Mouse (Mus musculus): Measurements from ENCODE around the gene Ffar1. TPM values are rescaled to one million over a fixed set of nuclear protein-coding genes. Genes with fewer than 3 reads are reported as not detected.
"Not testable (repeated sequence)": the region's sequence is repeated elsewhere in the genome, so short reads cannot be mapped to it uniquely, and the experiment has no call there.

Gene Ffar1
- polyA plus RNA-seq, 1 experiment from 2014 or later = not detected

DNA sequence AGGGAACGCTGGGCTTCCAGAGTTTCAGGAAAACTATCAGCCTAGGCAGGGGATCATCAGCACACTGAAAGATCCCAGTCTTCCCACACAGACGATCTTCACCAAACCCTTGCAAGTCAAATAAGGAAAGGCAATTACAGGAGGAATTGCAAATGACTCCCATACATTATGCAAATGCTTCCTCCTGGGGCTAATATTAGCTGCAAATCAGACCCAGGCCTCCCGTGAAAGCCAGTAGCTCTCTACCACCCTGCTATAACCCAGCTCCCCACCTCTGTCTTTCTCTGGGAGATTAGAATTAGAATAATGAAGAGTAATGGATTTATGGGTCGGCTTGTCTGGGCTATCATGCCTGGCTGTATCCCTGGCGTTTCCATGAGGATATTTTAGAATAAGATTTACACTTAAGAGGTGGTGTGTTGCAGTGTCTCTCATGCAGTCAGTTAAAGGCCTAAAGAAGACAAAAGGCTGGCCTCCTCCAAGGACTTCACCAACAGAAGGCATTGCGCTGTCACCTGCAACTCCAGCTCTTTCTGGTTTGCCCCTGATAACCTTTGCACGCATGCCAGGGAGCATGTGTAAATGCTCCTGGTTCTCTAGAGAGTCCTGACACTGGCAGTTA lies 16.6 kb downstream of the Ffar1 start:
- no peak for DNase-seq (ENCODE audit: low spot score)
- Histone ChIP-seq H3K27ac (no peak overlapping the region), H3K27me3 (ENCODE audit: low read depth, poor library complexity, severe bottlenecking) (no peaks in the 10 kb centered on the region), H3K9me3 (replicated peaks) (no peaks in the 10 kb centered on the region), H3K4me1 (peaks cover 18% of the 10 kb centered on the region), H3K4me3 (no peak overlapping the region), H3K36me3 (no peaks in the 10 kb centered on the region)
- WGBS = 22% methylated on average over 7 of the region's 7 CpGs

DNA sequence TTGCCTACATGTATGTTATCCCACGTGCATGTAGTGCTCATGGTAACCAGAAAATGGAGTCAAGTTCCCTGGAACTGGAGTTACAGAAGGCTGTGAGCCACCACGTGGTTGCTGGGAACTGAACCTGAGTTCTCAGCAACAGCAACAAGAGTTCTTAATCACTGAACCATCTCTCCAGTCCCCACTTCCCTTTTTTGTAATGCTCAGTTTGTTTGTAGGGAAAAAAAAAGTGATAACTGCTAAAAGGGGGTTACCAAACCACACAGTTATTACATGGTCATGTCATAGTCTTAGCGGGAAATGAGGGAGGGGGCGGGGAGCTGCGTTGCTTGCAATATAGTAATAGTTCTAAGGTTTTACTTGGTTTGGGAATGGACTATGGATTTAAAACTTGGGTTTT lies 19.3 kb downstream of the Ffar1 start:
- no peak for DNase-seq (ENCODE audit: low spot score)

DNA sequence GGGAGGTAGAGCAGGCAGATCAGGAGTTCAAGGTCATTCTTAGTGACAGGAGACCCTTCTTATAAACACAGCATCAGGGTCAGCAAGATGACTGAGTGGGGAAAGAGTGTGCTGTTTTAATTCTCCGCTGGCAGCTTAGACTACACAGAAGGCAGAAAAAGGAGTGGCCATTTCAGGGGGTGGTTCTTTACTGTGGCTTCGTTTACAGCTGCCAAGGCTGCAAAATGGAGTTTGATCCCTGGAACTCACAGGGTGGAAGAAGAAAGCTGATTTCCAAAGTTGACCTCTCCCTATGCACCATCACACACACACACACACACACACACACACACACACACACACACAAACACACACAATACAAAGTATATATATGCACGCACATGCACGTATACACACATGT lies 20.0 kb downstream of the Ffar1 start:
- no peak overlapping the region for H3K4me3 ChIP-seq
- WGBS = 81% methylated on average over 4 of the region's 4 CpGs
- H3K9me3 ChIP-seq (replicated peaks) = no peaks in the 10 kb centered on the region
- H3K36me3 ChIP-seq = no peaks in the 10 kb centered on the region
- no peak overlapping the region for H3K27ac ChIP-seq
- DNase-seq (ENCODE audit: low spot score) = no peak
- no peaks in the 10 kb centered on the region for H3K27me3 ChIP-seq (ENCODE audit: low read depth, poor library complexity, severe bottlenecking)
- H3K4me1 ChIP-seq = peaks cover 18% of the 10 kb centered on the region

More for the DNA sequence above, 19.3 kb downstream of the Ffar1 start:
- Histone ChIP-seq H3K27ac (no peak overlapping the region), H3K9me3 (replicated peaks) (no peaks in the 10 kb centered on the region), H3K27me3 (ENCODE audit: low read depth, poor library complexity, severe bottlenecking) (no peaks in the 10 kb centered on the region), H3K4me1 (peaks cover 18% of the 10 kb centered on the region), H3K36me3 (no peaks in the 10 kb centered on the region), H3K4me3 (no peak overlapping the region)
- WGBS = 89% methylated on average over 5 of the region's 5 CpGs

DNA sequence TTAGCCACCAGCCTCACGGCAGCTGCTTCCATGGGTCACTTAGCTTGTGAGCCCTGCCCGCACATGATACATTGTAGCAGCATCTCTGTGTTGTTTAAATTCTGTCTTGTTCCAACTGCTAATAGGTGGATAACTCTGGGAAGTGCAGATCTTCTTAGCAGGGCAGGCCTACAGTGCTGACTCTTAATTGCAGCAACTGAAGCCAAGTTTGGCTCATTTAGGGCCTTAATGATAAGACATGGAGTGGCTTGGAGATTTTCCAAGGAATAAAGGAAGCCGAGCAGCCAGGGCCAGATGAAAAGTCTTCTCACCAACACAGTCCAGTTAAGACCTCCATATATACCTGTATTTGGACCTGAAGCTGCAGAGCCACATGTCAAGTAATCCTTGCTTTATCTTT lies 21.1 kb downstream of the Ffar1 start:
- peaks cover 18% of the 10 kb centered on the region for H3K4me1 ChIP-seq
- no peak for DNase-seq (ENCODE audit: low spot score)
- H3K27me3 ChIP-seq (ENCODE audit: low read depth, poor library complexity, severe bottlenecking) = no peaks in the 10 kb centered on the region
- H3K27ac ChIP-seq = no peak overlapping the region
- no peaks in the 10 kb centered on the region for H3K36me3 ChIP-seq
- no peaks in the 10 kb centered on the region for H3K9me3 ChIP-seq (replicated peaks)
- no peak overlapping the region for H3K4me3 ChIP-seq
- WGBS = 92% methylated on average over 3 of the region's 3 CpGs

DNA sequence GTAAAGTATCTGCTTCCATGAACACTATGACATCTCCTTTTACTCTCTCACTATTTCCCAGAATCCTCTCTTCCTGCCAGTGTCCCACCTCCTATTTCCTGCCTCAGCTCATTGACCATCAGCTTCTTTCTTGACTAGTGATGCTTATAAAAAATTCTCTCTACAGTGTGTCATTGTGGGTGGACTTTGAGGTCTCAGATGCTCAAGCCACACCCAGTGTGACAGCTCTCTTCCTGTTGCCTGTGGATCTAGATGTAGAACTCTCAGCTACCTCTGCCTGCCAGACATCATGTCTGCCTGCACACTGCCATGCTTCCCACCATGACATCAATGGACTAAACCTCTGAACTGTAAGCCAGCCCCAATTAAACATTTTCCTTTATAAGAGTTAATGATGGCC lies 24.1 kb downstream of the Ffar1 start:
- no peak overlapping the region for H3K27ac ChIP-seq
- DNase-seq (ENCODE audit: low spot score) = no peak
- no peaks in the 10 kb centered on the region for H3K36me3 ChIP-seq
- H3K4me3 ChIP-seq = no peak overlapping the region
- no peaks in the 10 kb centered on the region for H3K9me3 ChIP-seq (replicated peaks)
- no peaks in the 10 kb centered on the region for H3K27me3 ChIP-seq (ENCODE audit: low read depth, poor library complexity, severe bottlenecking)
- H3K4me1 ChIP-seq = no peaks in the 10 kb centered on the region

DNA sequence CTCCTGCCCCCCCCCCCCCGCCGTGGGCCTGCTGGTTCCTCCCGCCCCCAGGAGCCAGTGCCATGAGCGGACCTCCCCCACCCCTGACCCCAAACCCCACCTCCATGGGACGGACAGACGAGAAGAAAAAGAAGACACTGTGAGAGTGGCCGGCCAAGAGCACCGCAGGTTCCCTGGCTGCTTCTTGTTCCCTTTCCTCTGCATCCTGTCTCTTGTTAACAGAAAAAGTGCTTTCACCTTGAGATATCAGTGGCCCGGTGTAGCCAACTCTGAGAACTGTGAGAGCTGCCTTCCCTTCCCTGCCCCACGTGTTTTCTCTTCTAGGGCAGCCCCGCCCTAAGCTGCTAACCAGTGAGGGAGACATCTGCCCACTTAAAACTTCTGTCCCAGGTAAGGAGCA lies 28.7 kb downstream of the Ffar1 start:
- not testable (repeated sequence) for H3K27ac ChIP-seq; H3K27me3 ChIP-seq (ENCODE audit: low read depth, poor library complexity, severe bottlenecking); H3K9me3 ChIP-seq (replicated peaks); H3K4me1 ChIP-seq; DNase-seq (ENCODE audit: low spot score); H3K4me3 ChIP-seq; H3K36me3 ChIP-seq
- 51% methylated on average over 11 of the region's 11 CpGs for WGBS

DNA sequence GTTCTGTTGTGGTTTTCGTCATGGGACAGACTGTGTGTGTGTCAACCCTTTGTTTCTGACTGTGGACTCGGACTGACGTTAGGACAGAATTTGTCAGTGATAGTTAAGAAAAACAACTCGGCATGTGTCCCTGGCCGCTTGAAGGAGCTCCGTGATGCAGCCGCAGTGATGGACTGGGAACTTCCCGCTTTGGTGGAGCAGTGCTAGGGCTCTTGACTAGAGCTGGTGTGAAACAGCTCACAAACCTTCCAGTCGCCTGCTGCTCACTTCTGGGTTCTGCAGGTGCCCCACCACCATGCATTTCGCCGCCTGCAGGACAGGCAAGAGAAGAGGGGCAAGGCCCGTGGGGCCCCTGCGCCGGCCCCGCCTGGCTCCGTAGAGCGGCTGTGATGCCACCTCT lies 29.1 kb downstream of the Ffar1 start:
- Histone ChIP-seq H3K36me3 (no peaks in the 10 kb centered on the region), H3K4me1 (no peaks in the 10 kb centered on the region), H3K4me3 (no peak overlapping the region), H3K9me3 (replicated peaks) (no peaks in the 10 kb centered on the region), H3K27ac (no peak overlapping the region), H3K27me3 (ENCODE audit: low read depth, poor library complexity, severe bottlenecking) (no peaks in the 10 kb centered on the region)
- DNase-seq (ENCODE audit: low spot score) = no peak
- WGBS = 82% methylated on average over 15 of the region's 17 CpGs

DNA sequence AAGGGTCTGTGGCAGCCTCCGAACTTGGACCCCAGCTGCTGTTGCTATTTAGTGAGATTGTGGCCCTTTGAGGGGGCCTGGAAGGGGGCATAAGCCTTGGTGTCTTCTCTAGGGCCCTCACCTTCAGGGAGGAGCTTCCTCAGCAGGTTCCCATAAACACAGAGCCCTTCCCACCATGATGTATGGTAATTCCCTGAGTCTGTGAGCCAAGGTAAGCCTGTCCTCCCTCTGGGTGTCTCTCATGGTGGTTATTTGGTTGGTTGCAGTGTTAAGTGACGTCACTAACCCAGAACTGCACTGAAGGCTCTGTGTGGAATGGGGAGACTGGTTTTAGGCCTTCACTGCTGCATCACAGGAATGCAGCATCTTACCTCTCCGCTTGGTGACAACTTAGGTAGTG lies 31.9 kb downstream of the Ffar1 start:
- no peak overlapping the region for H3K4me3 ChIP-seq
- no peaks in the 10 kb centered on the region for H3K4me1 ChIP-seq
- no peaks in the 10 kb centered on the region for H3K36me3 ChIP-seq
- H3K9me3 ChIP-seq (replicated peaks) = no peaks in the 10 kb centered on the region
- H3K27ac ChIP-seq = no peak overlapping the region
- WGBS = 74% methylated on average over 3 of the region's 3 CpGs
- no peaks in the 10 kb centered on the region for H3K27me3 ChIP-seq (ENCODE audit: low read depth, poor library complexity, severe bottlenecking)
- DNase-seq (ENCODE audit: low spot score) = no peak

DNA sequence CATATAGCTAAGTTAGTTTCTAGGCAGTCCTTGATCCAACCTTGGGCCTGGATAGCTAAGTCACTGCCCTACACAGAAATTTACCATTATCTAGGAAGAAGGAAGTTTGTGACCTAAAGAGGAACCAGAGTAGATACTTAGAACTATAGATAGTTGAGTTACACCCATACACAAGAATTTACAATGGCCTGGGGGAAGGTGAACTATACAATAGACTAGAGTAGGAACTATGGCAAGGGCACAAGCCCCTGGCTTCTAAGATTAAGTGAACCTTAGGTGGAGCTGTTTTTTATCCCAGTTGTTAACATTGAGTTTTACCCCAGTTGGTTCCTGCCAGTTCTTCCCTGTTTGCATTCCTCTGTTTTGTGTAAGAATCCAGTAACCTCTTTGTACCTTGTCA lies 32.5 kb downstream of the Ffar1 start:
- H3K27me3 ChIP-seq (ENCODE audit: low read depth, poor library complexity, severe bottlenecking); H3K4me3 ChIP-seq; DNase-seq (ENCODE audit: low spot score); H3K9me3 ChIP-seq (replicated peaks); H3K27ac ChIP-seq; H3K36me3 ChIP-seq; H3K4me1 ChIP-seq: not testable (repeated sequence)

DNA sequence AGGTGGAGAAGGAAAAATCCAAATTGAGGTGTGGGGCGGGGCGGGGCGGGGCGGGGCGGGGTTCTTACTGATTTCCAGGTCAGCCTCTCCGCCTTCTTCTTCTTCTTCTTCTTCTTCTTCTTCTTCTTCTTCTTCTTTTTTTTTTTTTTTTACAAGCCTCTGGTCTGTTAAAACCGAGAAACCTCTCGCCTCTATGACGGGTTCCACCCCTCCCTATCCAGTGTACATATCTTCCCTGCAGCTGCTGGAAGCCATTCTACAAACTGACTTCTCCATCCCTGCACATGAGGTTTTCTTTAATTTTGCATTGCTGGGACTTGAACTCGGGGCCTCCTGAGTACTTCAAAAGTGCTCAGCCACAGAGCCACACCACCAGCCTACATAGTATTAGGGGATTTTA lies 34.7 kb downstream of the Ffar1 start:
- WGBS = 91% methylated on average over 10 of the region's 10 CpGs
- H3K36me3 ChIP-seq = no peaks in the 10 kb centered on the region
- H3K9me3 ChIP-seq (replicated peaks) = no peaks in the 10 kb centered on the region
- no peak for DNase-seq (ENCODE audit: low spot score)
- no peak overlapping the region for H3K27ac ChIP-seq
- no peaks in the 10 kb centered on the region for H3K4me1 ChIP-seq
- no peaks in the 10 kb centered on the region for H3K27me3 ChIP-seq (ENCODE audit: low read depth, poor library complexity, severe bottlenecking)
- H3K4me3 ChIP-seq = no peak overlapping the region

DNA sequence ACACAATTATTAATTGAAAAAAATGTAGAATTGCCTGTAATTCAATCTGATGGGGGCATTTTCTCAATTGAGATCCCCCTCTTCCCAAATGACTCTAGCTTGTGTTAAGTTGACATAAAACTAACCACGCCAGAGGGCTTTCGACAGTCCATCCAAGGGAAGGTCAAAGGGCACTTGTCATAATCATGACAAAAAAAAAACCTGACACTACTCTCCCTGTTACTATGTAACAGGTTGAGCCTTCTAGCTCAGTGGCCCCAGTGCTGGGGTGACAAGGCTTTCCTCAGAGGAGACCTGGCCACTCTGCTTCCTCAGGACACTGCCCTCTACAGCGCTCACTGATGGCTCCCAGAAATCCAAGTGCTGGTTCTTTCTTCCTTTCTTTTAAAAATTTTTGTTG lies 37.1 kb downstream of the Ffar1 start:
- no peak overlapping the region for H3K27ac ChIP-seq
- peaks cover 6% of the 10 kb centered on the region; the same call in 1 of the 2 replicates for H3K4me1 ChIP-seq
- H3K36me3 ChIP-seq = no peaks in the 10 kb centered on the region
- H3K27me3 ChIP-seq (ENCODE audit: low read depth, poor library complexity, severe bottlenecking) = no peaks in the 10 kb centered on the region
- no peak overlapping the region for H3K4me3 ChIP-seq
- no peak for DNase-seq (ENCODE audit: low spot score)
- 95% methylated on average over 3 of the region's 3 CpGs for whole genome bisulfite sequencing
- H3K9me3 ChIP-seq (replicated peaks) = no peaks in the 10 kb centered on the region

DNA sequence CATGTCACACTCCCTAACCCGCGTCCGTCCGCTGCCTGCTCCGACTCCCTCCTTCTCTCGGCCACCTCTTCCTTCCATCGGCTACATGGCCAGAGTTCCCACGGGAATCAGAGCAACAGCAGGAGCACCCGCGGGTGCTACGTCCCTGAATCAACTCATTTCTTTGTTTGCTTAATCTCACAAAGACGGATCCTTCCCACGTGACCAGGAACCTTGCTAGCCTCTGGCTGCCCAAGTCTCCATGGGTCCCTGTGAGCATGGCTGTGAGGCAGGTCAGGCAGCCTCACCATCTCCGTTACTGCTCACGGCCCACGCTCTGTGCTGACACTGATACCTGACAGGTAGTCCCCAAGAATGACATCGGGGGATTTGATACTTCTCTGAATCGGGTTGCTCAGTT lies 37.7 kb downstream of the Ffar1 start, which contains the start of gene Ffar2:
Gene Ffar2, minus strand, starts transcription at position 101 of the 400 bp plus-strand sequence.
- DNase-seq (ENCODE audit: low spot score) = no peak
- Histone ChIP-seq H3K27ac (no peak within 1 kb of the TSS), H3K4me1 (peaks cover 6% of the 10 kb centered on the region; the same call in 1 of the 2 replicates), H3K27me3 (ENCODE audit: low read depth, poor library complexity, severe bottlenecking) (no peaks in the 10 kb centered on the region), H3K4me3 (no peak within 1 kb of the TSS), H3K9me3 (replicated peaks) (no peaks in the 10 kb centered on the region), H3K36me3 (no peaks in the 10 kb centered on the region)
- 93% methylated on average over 18 of the region's 18 CpGs for WGBS

DNA sequence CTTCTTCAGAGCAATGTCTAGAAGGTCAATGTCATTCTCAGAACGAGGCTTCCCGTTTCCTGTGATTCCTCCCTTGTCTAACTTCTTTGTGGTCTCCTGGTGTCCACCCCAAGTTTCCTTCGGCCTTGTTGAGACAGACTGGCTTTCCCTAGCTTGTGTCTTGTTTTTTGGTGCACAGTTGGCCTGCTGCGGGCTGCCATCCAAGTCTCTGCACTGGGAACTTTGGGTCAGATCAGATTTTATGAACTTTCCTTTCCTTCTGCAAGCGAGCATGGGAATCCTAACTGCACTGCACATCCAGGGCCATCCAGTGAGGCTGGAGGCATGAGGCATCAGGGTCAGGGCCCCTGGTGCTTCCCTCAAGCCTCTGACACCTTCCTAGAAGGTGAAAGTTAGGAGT lies 39.8 kb downstream of the Ffar1 start:
- Histone ChIP-seq H3K4me1 (peaks cover 6% of the 10 kb centered on the region; the same call in 1 of the 2 replicates), H3K9me3 (replicated peaks) (no peaks in the 10 kb centered on the region), H3K4me3 (no peak overlapping the region), H3K27me3 (ENCODE audit: low read depth, poor library complexity, severe bottlenecking) (no peaks in the 10 kb centered on the region), H3K27ac (no peak overlapping the region), H3K36me3 (no peaks in the 10 kb centered on the region)
- no peak for DNase-seq (ENCODE audit: low spot score)
- 82% methylated on average over 5 of the region's 5 CpGs for WGBS

DNA sequence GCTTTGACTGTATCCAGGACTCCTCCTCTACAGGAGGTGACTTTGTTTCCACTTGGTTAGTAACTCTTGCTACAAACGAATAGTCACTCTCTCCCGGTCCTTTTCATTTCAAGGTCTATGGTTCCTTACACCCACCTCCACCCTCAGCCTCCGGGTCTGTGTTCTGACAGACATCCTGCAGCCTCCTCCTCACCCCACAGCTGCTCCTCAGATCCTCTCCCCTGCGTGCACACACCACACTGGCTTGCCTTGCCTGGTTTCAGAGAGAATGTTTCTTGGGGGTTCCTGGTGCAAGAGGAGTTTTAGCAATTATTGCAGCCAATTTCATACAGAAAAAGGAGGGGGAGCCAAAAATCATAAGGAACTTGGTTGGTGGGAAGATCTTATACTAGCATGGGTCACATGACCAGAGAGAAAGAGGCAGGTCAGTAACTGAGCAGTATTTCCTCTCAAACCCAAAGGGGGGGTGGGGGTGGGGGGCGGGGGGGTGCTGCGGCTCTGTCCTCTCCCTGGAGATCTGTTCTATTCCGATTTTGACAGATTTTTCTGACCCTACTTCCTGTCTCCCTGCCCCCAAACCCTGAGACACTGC lies 40.4 kb downstream of the Ffar1 start:
- no peaks in the 10 kb centered on the region for H3K27me3 ChIP-seq (ENCODE audit: low read depth, poor library complexity, severe bottlenecking)
- H3K4me3 ChIP-seq = no peak overlapping the region
- peaks cover 6% of the 10 kb centered on the region; the same call in 1 of the 2 replicates for H3K4me1 ChIP-seq
- DNase-seq (ENCODE audit: low spot score) = no peak
- 75% methylated on average over 7 of the region's 7 CpGs for WGBS
- no peaks in the 10 kb centered on the region for H3K9me3 ChIP-seq (replicated peaks)
- no peak overlapping the region for H3K27ac ChIP-seq
- no peaks in the 10 kb centered on the region for H3K36me3 ChIP-seq

All from limb, embryonic 10.5 days (tissue).